Mouse (Mus musculus) gastrocnemius, postnatal 4 days (tissue): ENCODE measurements at regions not wholly inside any gene's neighbourhood (a gene's known extent, or its start where the extent isn't known, plus 50 kb on each side); places are given as distances from the start of the nearest gene placed in this dataset.

ENCODE experiments used
- DNase-seq, 2 experiments: peaks; one replicate each; pipeline ENCODE4 v3.0.0; 2021 to 2022; ENCODE audit warnings: low spot score in 2 of 2, mixed read lengths in 2 of 2

DNA sequence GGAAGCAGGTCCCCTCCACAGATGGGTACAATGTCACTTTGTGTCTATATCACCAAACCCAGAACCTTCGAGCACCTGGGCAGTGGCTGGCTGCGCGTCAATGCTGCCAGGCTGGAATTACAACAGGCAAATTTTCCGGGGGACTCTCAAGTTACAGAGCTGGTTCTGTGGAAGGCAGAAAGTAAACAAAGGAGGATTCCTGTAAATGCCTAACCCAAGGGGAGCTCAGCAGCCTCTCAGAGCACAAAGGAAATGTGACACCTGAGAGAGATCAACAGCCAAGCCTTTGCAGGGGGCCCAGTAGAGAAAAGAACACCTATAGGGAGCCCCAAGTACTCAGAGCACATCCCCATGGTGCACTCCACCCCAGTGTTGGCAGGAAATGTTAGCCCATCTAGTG, 70.7 kb downstream of the Setd4 start:
- no peak for DNase-seq

DNA sequence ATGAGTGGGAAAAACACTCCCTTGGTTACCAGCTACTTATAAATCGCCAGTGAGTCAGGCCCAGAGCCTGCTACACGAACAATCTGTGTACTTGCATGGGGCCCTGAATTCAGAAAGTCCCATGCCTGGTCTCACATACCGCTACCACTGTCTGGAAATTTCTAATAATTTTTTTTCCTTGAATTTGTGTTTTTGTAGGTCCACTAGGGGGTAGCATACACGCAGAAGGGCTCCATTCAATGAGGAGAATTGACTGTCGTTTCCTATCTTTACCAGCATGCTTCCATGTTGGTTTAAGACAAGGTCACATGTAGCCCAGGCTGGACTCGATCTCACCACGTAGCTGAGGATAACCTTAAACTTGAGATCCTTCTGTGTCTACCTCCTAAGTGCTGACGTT, 71.9 kb downstream of the Setd4 start:
- DNase-seq = no peak

DNA sequence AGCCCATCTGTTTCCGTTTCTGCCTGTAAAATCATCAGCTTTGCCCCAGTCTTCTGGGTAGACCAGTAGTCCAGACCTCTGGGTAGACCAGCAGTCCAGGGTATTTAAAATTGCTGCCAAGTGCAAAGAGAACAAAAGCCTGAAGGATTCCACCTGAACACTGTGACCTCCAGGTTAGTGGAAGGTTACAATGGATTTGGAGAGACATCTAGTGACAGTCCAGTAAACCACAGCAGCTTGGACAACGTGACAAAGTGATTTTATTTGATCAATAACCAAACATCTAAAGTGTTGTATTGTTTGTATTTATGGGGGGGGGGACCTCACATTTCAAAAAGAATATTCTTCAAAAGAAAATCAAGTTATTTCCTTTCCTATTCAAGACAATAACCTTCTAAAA, 81.4 kb downstream of the Setd4 start:
- no peak for DNase-seq

DNA sequence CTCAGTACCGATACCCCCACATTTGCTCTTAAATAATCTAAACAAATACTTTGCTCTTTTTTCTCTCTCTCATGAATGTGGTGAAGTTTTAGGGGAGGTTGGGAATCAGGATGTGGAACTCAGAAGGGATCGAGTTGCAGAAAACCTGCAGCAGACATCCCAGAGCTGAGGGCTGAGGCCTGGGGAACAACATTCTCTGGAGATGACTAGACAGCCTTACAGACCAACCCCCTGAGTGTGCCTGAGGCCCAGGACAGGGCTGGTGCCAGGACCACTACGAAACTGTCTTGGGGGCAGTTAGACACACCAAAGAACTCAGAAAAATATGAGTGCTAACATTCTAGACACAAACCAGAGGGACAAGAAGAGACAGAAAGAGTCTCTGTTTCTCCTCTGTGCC, 83.4 kb downstream of the Setd4 start:
- no peak for DNase-seq

DNA sequence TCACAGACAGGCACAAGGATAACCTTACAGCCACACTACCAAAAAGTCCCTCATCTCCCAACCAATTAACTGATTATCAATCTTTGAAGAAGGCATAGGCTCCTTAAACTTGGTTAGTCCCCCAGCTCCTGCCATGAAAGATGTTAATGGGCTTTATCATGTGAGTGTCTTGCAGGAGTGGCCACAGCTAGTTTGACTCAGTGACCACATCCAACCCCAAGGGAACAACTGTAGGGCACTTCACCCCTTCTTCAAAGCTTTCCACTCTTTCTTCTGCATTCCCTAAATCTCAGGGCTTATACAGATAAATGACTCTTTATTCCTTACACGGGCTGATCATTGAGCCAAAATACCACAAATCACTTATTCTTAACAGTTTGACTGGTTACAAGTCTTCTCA, 85.2 kb downstream of the Setd4 start:
- no peak for DNase-seq

DNA sequence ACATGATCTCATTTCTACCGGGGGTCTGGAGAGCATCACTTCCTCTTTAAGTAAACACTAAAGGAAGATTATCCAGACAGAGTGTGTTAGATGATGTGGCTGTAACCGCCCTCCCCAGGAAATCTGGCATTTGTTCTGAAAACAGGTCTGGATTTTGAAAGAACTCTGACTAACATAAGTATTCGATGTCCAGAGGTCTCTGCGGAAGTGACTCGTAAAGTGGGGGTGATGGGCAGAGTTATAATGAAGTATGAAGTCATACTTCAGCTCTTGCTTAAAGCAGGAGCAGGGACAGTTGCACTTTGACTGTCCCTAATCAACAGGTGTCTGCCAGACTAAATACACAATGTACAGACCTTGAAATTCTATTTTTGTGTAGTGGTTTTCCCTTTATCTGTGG, 87.1 kb downstream of the Setd4 start:
- DNase-seq = no peak

DNA sequence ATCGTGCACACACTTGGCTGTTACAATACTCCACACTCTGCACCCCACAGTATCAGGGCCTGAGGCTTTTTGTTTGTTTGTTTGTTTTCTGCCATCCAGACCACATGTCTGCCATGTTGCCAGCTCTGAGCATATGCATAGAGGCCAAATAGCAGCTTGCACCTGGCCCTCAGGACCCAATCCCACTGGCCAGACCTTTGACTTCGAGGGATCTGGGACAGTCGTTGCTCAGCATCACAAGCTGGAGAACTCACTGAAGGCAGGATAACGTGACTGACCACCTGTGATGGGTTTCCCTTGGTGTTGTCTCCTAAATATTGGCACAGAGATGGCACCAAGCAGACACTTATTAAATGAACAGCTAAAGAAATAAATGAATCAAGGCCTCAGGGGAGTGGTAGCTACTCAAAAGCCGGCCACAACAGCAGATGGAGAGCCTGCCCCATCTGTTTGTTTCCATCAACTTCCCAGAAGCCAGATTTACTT, 88.4 kb downstream of the Setd4 start:
- no peak for DNase-seq

DNA sequence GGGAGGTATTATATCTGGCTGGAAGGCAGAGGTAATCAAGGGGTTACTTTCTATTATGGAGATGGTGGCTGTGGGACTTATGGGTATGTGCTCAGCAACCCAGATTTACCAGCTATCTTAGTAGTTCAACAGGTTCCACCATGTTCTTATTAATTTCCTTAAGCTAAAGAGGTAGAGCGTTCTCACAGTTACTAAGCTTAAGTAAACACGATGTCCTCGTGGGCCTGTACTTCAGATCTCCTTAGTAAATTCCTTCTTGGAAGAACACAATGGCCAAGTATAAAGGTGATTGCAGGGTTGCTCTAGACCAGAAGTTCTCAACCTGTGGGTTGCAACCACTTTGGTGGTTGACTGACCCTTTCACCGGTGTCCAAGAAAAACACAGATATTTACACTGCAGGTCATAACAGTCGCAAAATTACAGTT, 90.2 kb downstream of the Setd4 start:
- DNase-seq = no peak

DNA sequence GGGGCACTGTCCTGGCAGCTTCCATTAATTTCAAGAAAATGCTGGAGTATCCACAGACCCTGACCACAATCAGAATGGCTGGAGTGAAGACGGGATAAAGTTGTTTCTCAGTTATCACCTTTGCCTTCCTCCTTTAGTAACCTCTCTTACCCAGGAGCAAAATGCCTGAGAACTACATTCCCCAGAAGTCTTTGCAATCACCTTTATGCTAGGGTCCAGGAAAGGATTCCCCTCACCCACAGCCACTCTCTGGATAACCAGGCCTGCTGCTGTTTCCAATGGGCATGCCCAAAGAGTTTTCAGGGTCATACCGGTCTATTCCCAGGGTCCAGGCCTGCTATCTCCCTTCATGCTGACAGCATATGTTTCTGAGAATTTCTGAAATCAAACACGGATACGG, 91.9 kb downstream of the Setd4 start:
- DNase-seq = no peak

DNA sequence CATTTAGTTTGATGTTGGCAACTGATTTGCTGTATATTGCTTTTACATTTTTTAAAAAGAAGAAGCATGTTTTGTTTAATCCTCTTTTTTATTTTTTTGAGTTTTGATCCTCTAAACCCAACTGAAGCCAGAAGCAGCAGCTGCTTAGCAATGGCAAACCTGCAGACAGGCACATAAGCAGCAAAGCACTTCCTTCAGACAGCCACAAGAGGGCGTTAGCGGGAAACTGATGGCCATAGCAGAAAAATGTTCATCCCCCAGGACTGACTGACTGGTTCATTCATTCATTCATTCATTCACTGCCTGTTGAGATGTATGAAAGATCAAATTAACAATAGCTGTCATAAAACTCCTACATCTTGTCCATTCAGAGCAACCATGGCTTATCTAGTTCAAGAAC, 92.3 kb downstream of the Setd4 start:
- no peak for DNase-seq

DNA sequence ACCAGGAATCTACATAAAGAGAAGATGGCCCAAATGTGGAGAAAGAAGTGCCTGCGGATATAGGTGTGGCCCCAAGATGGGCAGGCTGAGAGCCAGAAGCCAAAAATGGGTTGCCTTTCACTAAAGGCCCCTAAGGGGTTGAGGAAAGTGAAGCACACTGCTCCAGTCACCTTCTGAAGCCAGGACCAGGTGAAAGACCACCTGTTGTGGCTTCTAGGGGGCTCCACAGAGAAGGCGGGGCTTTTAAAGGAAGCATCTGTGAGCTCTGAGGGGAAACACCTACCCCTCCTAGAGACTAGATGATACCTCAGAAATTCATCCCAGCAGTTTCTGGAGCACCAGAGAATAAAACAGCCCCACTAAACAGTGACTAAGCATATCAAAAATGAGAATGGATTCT, 105.1 kb downstream of the Setd4 start:
- DNase-seq = no peak

DNA sequence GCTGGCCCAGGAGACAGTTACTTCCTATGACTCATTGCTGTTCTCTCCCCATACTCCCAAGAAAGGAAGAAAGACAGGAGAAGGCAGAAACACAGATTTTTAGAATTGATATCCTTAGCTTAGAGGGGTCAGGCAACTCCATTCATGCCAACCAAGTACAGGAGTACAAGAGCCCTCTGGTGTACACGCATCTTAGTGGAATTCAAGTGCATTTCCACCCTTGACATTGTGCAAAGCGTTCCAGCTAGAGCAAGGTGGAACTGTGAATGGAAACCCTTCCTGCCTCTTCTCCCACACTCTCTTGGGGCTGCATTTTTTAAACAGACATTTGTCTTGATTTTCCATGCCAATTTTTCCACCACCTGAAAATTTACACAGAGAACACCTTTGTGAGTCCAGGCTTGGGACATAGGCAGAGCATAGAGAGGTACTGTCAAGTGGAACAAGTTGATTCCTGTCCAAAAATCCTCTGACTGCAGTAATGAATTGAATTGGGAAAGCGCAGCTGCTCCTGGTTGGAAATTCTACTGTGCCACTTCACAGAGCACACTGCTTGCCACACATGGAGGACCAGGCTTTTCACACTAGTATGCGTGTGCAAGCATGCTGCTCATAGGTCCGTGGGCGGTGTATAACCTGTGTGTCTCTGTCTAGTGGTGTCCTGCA, 110.4 kb downstream of the Setd4 start:
- DNase-seq = no peak

DNA sequence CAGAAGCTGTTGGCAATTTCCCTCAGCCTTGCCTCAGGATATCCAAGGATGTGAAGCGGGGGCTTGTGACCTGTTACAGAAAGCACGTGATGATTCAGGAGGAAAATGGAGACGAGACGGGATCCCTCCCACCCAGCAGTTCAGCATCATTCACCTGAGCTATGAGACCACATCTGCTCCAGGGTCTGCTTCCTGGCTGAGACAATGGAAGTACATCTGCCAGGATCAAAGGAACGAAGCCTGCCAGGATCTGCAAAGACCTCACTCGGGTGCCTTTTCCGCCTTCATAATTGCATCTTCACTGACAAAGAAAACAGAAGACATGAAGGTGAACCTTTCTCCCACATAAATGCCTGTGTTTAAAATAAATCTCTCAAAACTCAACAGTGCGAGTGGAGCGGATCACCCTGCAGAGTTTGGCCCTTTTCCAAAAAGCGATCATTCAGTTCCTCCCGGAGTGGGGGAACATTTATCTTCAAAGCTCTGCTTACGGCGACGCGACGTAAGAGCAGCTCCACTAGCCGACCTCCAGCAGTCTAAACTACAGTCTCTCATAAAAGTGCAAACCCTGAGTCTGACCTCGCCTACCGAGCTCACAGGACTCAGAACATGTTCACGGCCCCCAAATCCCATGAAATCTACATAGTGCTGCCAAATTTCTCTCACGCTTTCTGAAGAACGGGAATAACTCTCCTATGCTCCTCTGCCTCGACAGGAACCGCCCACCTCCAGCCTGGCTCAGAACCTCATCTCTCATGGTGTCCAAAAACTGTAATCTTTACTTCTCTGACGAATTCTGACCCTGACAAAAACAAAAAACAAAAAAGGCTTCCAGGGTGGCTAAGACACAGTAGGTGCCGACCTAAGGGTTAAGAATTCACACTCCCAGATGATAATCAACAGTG, 117.0 kb downstream of the Setd4 start:
- no peak for DNase-seq

DNA sequence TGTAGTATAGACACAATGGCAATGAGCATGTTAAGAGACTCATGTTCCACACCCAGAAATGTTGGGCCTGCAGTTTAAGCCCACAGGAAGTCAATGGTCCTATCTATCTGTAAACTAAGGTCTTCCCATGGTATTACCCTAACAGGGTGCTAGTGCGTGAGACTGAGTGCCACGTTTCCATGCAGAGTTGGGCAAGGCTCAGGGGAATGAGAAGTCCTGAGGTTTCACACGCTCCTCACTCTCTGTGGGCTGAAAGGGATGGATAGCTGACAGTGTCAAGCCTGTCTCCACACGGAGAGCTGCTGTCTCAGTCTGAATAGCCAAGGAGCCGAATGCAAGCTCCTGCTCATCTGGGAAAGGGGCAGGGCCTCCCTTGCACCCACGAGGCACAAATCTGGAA, 133.9 kb downstream of the Setd4 start:
- DNase-seq = no peak

DNA sequence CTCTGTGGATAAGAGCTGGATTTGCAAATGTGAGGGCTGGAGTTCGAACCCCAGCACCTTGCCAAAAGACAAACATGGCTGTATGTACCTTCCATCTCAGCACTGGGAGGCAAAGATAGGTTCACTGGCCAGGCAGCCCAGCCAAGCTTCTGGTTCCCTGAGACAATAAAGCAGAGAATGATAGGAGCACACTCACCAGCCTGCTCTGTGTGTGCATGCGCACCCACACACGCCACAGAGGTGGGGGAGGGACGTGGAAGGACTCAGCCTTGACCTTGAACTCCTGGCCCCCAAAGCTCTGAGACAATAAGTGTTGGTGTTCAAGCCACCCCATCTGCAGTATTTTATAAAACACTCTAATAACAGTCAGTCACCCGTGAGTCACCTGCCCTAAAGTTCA, 138.1 kb downstream of the Setd4 start:
- no peak for DNase-seq

DNA sequence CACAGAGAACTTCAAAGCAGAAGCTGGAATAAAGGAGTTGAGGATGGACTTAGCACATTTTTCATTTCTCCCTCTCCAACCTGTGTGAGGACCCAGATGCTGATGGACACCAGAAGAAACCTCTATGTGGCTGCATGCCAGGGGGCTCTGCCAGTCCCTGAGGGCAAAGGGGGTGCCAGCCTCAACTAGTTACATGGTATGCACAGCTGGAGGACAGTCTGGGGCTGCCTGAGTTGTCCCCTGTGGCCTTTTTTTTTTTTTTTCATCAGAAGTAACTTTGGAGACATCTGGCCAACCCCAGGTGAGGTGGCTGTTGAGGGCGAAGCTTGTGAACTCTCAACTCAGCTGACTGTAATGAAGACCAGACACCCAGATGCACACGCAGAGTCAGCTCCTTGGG, 139.0 kb downstream of the Setd4 start:
- DNase-seq = no peak

DNA sequence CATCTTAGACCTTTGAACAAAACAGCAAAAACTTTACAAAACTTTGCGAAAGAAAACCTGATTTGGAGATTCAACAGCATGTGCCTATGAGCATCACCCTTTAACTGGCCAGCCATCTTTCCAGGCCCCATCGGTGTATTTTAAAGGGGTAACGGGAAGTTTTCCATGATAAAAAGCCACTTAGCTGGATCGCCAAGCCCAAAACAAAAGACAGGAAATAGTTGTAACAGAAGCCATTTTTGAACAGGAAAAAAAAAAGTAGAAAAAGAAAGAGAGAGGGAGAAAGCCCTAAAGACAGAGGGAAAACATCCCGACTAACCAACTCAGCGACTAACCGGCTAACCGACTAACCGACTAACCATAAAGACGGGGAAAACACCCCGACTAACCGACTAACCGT, 140.5 kb downstream of the Setd4 start:
- no peak for DNase-seq

DNA sequence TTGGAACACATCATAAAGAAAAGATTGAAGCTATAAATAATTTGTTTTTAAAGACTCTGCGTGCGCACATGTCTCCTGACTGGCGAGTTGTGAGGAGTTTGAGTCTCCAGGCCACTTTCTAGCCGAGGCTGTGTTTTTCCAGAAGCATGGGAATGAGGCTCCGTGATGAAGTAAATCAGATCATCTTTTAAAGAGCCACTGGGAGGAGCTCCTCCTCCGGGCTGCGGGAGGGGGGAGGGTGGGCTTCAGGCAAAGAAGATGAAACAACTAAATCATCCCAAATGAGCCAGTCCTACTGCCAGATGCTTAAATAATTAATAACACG, 141.6 kb downstream of the Setd4 start:
- no peak for DNase-seq

DNA sequence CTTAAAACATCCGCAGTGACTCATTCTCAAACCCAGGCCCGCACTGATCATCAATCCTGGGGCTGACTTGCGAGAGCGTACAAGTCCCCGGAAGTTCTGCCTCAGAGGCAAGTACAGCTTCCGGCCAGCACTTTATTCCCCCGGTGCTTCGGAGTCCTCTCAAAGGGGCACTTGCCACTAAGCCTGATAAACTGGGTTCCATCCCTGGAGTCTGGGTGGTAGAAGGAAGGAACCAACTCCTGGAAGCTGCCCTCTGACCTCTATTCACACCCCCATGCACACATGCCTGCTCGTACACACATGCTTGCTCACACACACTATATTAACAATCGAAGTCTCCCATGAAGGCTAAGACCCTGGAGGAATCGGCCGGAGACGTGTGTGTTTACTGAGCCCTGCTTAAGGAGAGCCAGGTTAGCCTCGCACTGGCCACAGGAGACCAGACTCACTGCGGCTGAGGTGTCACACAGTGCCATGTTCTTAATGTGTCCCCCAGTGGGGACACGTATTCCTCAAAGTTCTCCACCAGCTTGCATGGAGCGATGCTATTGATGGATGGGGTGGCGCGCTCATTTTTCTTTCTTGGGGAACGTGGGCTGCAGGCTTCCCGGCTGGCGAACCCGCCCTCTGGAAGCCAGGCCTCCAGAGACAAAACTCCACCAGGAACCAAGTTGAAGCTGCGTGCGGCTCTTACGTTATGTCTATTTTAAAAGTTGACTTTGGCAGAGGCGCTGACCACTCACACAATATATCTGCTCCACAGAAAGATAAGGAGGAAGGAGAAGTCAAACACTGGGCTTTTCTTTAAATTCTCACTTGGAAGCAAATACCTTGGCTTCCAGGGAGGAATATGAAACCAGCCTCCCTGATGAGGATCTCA, 142.2 kb downstream of the Setd4 start:
- no peak for DNase-seq

DNA sequence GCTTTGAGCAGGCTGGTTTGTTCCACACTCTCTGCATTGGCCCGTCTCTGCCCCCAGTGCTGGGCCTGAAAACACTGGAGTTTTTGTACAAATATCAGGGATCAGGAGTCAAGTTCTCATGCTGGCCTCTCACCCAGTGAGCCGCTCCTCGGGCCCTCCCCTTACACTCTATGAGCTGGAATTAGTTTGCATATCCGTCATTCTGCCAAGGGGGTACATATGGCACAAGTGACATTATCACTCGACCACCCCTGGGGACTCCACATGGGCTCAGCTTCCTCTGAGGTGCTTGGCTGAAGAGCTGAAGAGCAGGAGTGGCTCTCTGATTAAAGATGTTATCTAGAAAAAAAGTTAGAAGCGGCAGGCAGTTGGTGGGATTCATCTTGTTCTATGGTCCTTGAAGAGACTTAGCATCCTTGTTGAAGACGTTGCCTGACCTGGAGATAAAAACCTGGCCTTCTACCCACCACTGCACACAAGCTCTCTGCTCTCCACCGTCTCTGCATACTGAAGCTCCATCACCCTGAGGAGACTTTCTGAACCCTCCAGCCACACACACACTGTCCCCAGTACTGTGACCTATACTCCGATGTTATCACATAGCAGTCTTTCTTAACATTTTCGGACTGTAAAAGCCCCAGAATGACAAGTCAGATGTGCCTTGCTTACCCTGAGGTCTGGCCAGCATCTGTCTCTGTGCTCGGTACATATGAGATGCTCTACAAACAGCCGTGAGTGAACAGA, 144.2 kb downstream of the Setd4 start:
- DNase-seq = no peak
